Mouse (Mus musculus) fat pad, adult 2 months (tissue): ENCODE measurements at regions not wholly inside any gene's neighbourhood (a gene's known extent, or its start where the extent isn't known, plus 50 kb on each side); places are given as distances from the start of the nearest gene placed in this dataset.

ENCODE experiments used
- DNase-seq: peaks from one replicate; pipeline ENCODE4 v3.0.0-alpha.2; 2011; ENCODE audit warnings: low read depth, low spot score; ENCODE audit errors: extremely low read depth

- DNase-seq = peak; percentile 61
These were observed 96.9 kb upstream of the Ar start for GRCm38 (mm10) chrX:98051521-98052170.

- no peak for DNase-seq
These were observed 95.8 kb upstream of the Ar start for GRCm38 (mm10) chrX:98052811-98053210.
